Mouse (Mus musculus) liver, postnatal 0 days (tissue): ENCODE data around the gene Actn4. TPM values are rescaled to one million over a fixed set of nuclear protein-coding genes. Genes with fewer than 3 reads are reported as not detected.
A peak's percentile ranks its signal among the peaks of the same experiment; 100 is the strongest.

Experiments used
- ATAC-seq: fragments of 200-750 bp; cut with Nextera tagmentation; 2 replicates; pipeline ENCODE4 v1.8.0; 2017; ENCODE audit warnings: mild to moderate bottlenecking, moderate library complexity
- DNase-seq: peaks from one replicate; pipeline ENCODE4 v3.0.0-alpha.2; 2016
- H3K27ac ChIP-seq: fragments of 300-500 bp; sonication (generic); 2 replicates; pipeline ENCODE4 v1.5.1; 2014; ENCODE audit warnings: antibody characterized with exemption, moderate library complexity, mild to moderate bottlenecking, low read depth
- H3K27me3 ChIP-seq: fragments of 300-500 bp; sonication (generic); 2 replicates; pipeline ENCODE4 v1.6.1; 2014; ENCODE audit warnings: low read length, control low read depth, mixed read lengths; ENCODE audit not compliant: insufficient read depth
- H3K36me3 ChIP-seq: fragments of 300-500 bp; sonication (generic); replicated peaks from 2 replicates; pipeline ENCODE4 v1.6.1; 2014; ENCODE audit warnings: mild to moderate bottlenecking, control low read depth, low read length, moderate library complexity, mixed read lengths; ENCODE audit not compliant: insufficient read depth
- H3K4me1 ChIP-seq: fragments of 300-500 bp; sonication (generic); 2 replicates; pipeline ENCODE4 v1.6.1; 2014; ENCODE audit warnings: antibody characterized with exemption, mild to moderate bottlenecking, control low read depth; ENCODE audit not compliant: insufficient read depth
- H3K4me2 ChIP-seq: fragments of 300-500 bp; sonication (generic); 2 replicates; pipeline ENCODE4 v1.6.1; 2014; ENCODE audit warnings: low read depth, mild to moderate bottlenecking, low read length, moderate library complexity, mixed read lengths
- H3K4me3 ChIP-seq: fragments of 300-500 bp; sonication (generic); 2 replicates; pipeline ENCODE4 v1.5.1; 2014; ENCODE audit warnings: low read depth, low read length
- H3K9ac ChIP-seq: fragments of 300-500 bp; sonication (generic); replicated peaks from 2 replicates; pipeline ENCODE4 v1.6.1; 2014; ENCODE audit warnings: mild to moderate bottlenecking, moderate library complexity
- H3K9me3 ChIP-seq: fragments of 300-500 bp; sonication (generic); 2 replicates; pipeline ENCODE4 v1.6.1; 2016; ENCODE audit warnings: mild to moderate bottlenecking, control low read depth, low read length, mixed read lengths
- CTCF ChIP-seq: sonication (generic); IDR thresholded peaks from 2 replicates; pipeline ENCODE4 v1.5.1; 2016; ENCODE audit warnings: antibody characterized with exemption, low read depth
- EP300 ChIP-seq: IDR thresholded peaks from 2 replicates; pipeline ENCODE4 v1.6.1; 2016; ENCODE audit warnings: antibody characterized with exemption, low read depth, mild to moderate bottlenecking
- whole genome bisulfite sequencing: fragments of 180-500 bp; shearing (Covaris S2); extraction: QIAGEN DNeasy Blood & Tissue Kit; methylation state at CpG from one replicate; pipeline ENCODE4 v1.1.7; 2014; ENCODE audit not compliant: insufficient replicate concordance; 5-methylcytosine and 5-hydroxymethylcytosine counted together
- polyA plus RNA-seq: library from polyadenylated mRNA; unstranded; fragments of >200 nt; fragmentation: Nextera tagmentation; extraction: Ambion mirVana; gene quantifications from 2 replicates; pipeline ENCODE4 v1.2.1, GENCODE M21; 2015

Actn4 gene
- polyA plus RNA-seq, 1 experiment from 2014 or later, result 81.2 TPM

GRCm38 (mm10) chr7:28881199-28881598, 80.9 kb downstream of the Actn4 start, which contains the start of gene Capn12:
Gene Capn12, plus strand, starts transcription at chr7:28881422.
- Histone ChIP-seq H3K36me3 (no peaks in the 10 kb centered on the region), H3K4me2 (no peak within 1 kb of the TSS), H3K27me3 (no peaks in the 10 kb centered on the region), H3K4me3 (no peak within 1 kb of the TSS), H3K9ac (no peak within 1 kb of the TSS), H3K9me3 (no peaks in the 10 kb centered on the region), H3K27ac (no peak within 1 kb of the TSS), H3K4me1 (no peaks in the 10 kb centered on the region)
- DNase-seq (no peak), ATAC-seq (no peak)
- WGBS, result 45% methylated on average over 13 of the region's 13 CpGs
- no peak for TF ChIP-seq CTCF
- no peak for TF ChIP-seq EP300

- Histone ChIP-seq H3K4me3 (no peak overlapping the region), H3K27ac (no peak overlapping the region), H3K4me1 (no peaks in the 10 kb centered on the region), H3K9me3 (no peaks in the 10 kb centered on the region), H3K36me3 (no peaks in the 10 kb centered on the region), H3K4me2 (no peak overlapping the region), H3K9ac (no peak overlapping the region), H3K27me3 (no peaks in the 10 kb centered on the region)
- DNase-seq (no peak), ATAC-seq (no peak)
- 79% methylated on average over 10 of the region's 10 CpGs for WGBS
- TF ChIP-seq CTCF (no peak), EP300 (no peak)
These were observed 81.6 kb downstream of the Actn4 start for GRCm38 (mm10) chr7:28880554-28880953.

- H3K4me1 ChIP-seq, result no peaks in the 10 kb centered on the region
- H3K9me3 ChIP-seq, result no peaks in the 10 kb centered on the region
- TF ChIP-seq EP300 (no peak), CTCF (no peak)
- no peak overlapping the region for H3K4me3 ChIP-seq
- ATAC-seq, result 0 out of 2 replicates have a peak, but pooled peaks have one; percentile 21
- H3K4me2 ChIP-seq, result no peak overlapping the region
- no peak overlapping the region for H3K9ac ChIP-seq
- H3K27ac ChIP-seq, result no peak overlapping the region
- H3K36me3 ChIP-seq, result no peaks in the 10 kb centered on the region
- 72% methylated on average over 7 of the region's 7 CpGs for WGBS
- H3K27me3 ChIP-seq, result no peaks in the 10 kb centered on the region
- no peak for DNase-seq
These were observed 82.5 kb downstream of the Actn4 start for GRCm38 (mm10) chr7:28879606-28880005.

DNA sequence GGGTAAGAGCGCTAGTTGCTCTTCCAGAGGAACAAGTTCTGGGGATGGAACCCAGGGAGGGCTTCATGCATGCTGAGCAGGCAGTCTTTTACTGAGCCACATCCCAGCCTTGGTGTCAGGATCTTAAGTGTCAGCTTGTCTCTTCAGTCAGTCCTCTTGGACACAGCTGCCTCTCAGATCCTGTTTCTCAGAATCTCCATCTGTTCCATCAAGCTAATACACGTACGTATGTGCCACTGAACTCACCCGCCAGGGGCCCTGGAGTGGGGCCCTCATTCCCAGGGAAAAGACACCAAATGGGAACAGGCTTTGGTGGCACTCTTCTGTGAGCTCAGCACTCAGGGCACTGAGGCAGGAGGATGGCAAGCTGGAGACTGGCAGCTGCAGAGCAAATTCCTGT, 84.3 kb downstream of the Actn4 start:
- H3K36me3 ChIP-seq, result no peaks in the 10 kb centered on the region
- no peak overlapping the region for H3K4me3 ChIP-seq
- ATAC-seq (no peak), DNase-seq (no peak)
- no peak overlapping the region for H3K27ac ChIP-seq
- no peak overlapping the region for H3K4me2 ChIP-seq
- no peak for TF ChIP-seq CTCF
- no peak for TF ChIP-seq EP300
- H3K9ac ChIP-seq, result no peak overlapping the region
- H3K4me1 ChIP-seq, result no peaks in the 10 kb centered on the region
- 86% methylated on average over 4 of the region's 4 CpGs for WGBS
- no peaks in the 10 kb centered on the region for H3K27me3 ChIP-seq
- no peaks in the 10 kb centered on the region for H3K9me3 ChIP-seq

DNA sequence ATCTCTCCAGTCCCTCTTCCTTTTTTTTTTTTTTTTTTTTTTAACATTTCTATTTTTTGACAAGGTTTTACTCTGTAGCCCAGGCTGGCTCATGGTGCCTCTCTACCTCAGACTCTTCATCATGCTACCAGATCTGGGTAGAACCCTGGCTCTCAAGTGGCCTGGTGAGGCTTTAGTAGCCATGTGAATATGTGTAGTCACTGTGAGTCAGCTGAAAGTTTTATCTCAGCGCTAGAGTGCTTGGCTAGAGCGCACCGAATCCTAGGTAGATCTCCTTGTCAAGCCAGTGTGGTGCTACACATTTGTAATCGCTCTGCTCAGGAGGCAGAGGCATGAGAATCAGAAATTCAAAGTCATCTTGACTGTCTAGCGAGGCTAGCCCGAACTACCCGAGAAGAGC, 85.0 kb downstream of the Actn4 start:
- H3K9ac ChIP-seq, result no peak overlapping the region
- H3K9me3 ChIP-seq, result no peaks in the 10 kb centered on the region
- H3K27me3 ChIP-seq, result no peaks in the 10 kb centered on the region
- DNase-seq (no peak), ATAC-seq (peak; percentile 56; the same call in 1 of the 2 replicates)
- 50% methylated on average over 7 of the region's 7 CpGs for WGBS
- H3K4me1 ChIP-seq, result no peaks in the 10 kb centered on the region
- H3K4me3 ChIP-seq, result no peak overlapping the region
- 0 out of 2 replicates have a peak overlapping the region, but pooled peaks have one; percentile 3 for H3K4me2 ChIP-seq
- TF ChIP-seq EP300 (no peak), CTCF (no peak)
- no peaks in the 10 kb centered on the region for H3K36me3 ChIP-seq
- H3K27ac ChIP-seq, result peak overlapping the region; percentile 12; the same call in 1 of the 2 replicates

- WGBS, result 78% methylated on average over 4 of the region's 4 CpGs
- Histone ChIP-seq H3K4me3 (no peak overlapping the region), H3K4me1 (no peaks in the 10 kb centered on the region), H3K4me2 (no peak overlapping the region), H3K27ac (no peak overlapping the region), H3K36me3 (no peaks in the 10 kb centered on the region), H3K27me3 (no peaks in the 10 kb centered on the region), H3K9me3 (no peaks in the 10 kb centered on the region), H3K9ac (no peak overlapping the region)
- TF ChIP-seq CTCF, result no peak
- no peak for TF ChIP-seq EP300
- DNase-seq (no peak), ATAC-seq (no peak)
These were observed 86.0 kb downstream of the Actn4 start for GRCm38 (mm10) chr7:28876099-28876498.

DNA sequence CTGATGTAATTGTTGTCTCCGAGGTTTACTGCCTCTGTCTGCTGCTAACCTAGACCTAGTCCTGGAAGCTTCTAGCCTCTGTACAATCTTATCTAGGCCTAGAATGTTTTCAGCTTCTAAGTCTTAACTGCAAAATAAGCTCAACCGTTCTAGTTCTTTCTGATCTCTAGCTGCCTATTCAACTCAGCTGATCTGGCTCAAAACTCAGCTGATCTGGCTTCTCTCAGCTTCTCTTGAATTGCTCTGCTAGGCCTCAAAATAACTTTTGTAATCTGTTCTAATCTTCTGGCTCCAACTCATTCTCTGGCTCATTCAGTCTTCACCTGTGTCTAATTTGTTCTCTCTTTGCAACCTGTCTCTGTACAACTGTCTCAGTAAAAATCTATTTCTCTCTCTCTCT, 87.6 kb downstream of the Actn4 start:
- 60% methylated on average over 2 of the region's 2 CpGs for WGBS
- TF ChIP-seq CTCF, result no peak
- TF ChIP-seq EP300, result no peak
- ATAC-seq, result no peak

More for the DNA sequence above, 87.6 kb downstream of the Actn4 start:
- Histone ChIP-seq H3K4me1 (no peaks in the 10 kb centered on the region), H3K36me3 (no peaks in the 10 kb centered on the region), H3K4me2 (no peak overlapping the region), H3K9ac (no peak overlapping the region), H3K9me3 (no peaks in the 10 kb centered on the region), H3K27me3 (no peaks in the 10 kb centered on the region), H3K27ac (no peak overlapping the region), H3K4me3 (no peak overlapping the region)
- DNase-seq, result no peak
